ENCODE assay signal across 21 mouse cellular contexts in genomic region chr2:32121785-32122184, GRCm38 (mm10).
"Had no signal": no experiment of that assay in that cellular context is flagged by ENCODE, and none has a peak within 500 bp of the region (broad histone marks: within the 10 kb centered on the region; RNA-seq: fewer than 3 reads in every experiment).

No protein-coding gene starts in this region.

- H3K4me1 ChIP-seq: hindbrain, embryonic 13.5 days; hindbrain, embryonic 15.5 days; limb, embryonic 15.5 days had no signal

- H3K36me3 ChIP-seq: heart, embryonic 13.5 days; heart, embryonic 15.5 days; hindbrain, embryonic 13.5 days; hindbrain, embryonic 15.5 days; kidney, embryonic 15.5 days; limb, embryonic 13.5 days; limb, embryonic 15.5 days had no signal

- ATAC-seq: hindbrain, postnatal 0 days; intestine, embryonic 16.5 days had no signal

- H3K9me3 ChIP-seq: heart, embryonic 13.5 days; heart, embryonic 15.5 days; hindbrain, embryonic 13.5 days; hindbrain, embryonic 15.5 days; kidney, embryonic 15.5 days; limb, embryonic 13.5 days; limb, embryonic 15.5 days had no signal

- H3K9ac ChIP-seq: hindbrain, embryonic 15.5 days; kidney, embryonic 15.5 days; limb, embryonic 15.5 days had no signal

- H3K4me3 ChIP-seq: heart, adult 2 months; heart, embryonic 13.5 days; heart, embryonic 15.5 days; hindbrain, embryonic 13.5 days; hindbrain, embryonic 15.5 days; kidney, embryonic 15.5 days; limb, embryonic 13.5 days; limb, embryonic 15.5 days had no signal

- H3K27me3 ChIP-seq: heart, embryonic 13.5 days; heart, embryonic 15.5 days; hindbrain, embryonic 13.5 days; hindbrain, embryonic 15.5 days; kidney, embryonic 15.5 days; limb, embryonic 13.5 days; limb, embryonic 15.5 days had no signal

- H3K27ac ChIP-seq: heart, adult 2 months; heart, embryonic 15.5 days; hindbrain, embryonic 13.5 days; hindbrain, embryonic 15.5 days; hindbrain, postnatal 0 days; kidney, embryonic 15.5 days; kidney, postnatal 0 days; limb, embryonic 13.5 days; limb, embryonic 15.5 days had no signal

- DNase-seq: gastrocnemius, postnatal 10 days; gastrocnemius, postnatal 36 days; kidney, adult 11 months; kidney, adult 2 months; kidney, adult 9 months; kidney, postnatal 14 days; kidney, postnatal 36 days; layer of hippocampus, adult 9-11 months; layer of hippocampus, postnatal 36 days; left cerebral cortex, postnatal 4 days had no signal

- H3K4me2 ChIP-seq: heart, embryonic 13.5 days; heart, embryonic 15.5 days; hindbrain, embryonic 13.5 days; hindbrain, embryonic 15.5 days; kidney, embryonic 15.5 days; limb, embryonic 13.5 days; limb, embryonic 15.5 days had no signal
